Mouse (Mus musculus): Measurements from ENCODE around the gene Swap70.

Gene Swap70

DNA sequence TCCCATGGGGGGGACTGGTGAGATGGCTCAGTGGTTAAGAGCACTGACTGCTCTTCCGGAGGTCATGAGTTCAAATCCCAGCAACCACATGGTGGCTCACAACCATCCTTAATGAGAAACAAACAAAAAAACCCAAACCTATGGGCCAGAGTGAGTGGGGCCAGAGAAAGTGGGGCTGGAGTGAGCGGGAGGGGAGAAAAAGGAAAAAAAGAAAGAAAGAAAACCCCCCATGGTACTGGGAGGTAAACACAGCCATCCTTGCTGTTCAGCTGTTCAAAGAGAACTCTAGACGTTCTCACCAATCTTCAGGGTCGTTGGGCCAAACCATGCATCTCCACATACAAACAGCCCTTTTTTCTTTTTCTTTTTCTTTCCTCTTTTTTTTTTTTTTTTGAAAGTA is 18.1 kb downstream of the Swap70 start:
- DNase-seq = no peak

DNA sequence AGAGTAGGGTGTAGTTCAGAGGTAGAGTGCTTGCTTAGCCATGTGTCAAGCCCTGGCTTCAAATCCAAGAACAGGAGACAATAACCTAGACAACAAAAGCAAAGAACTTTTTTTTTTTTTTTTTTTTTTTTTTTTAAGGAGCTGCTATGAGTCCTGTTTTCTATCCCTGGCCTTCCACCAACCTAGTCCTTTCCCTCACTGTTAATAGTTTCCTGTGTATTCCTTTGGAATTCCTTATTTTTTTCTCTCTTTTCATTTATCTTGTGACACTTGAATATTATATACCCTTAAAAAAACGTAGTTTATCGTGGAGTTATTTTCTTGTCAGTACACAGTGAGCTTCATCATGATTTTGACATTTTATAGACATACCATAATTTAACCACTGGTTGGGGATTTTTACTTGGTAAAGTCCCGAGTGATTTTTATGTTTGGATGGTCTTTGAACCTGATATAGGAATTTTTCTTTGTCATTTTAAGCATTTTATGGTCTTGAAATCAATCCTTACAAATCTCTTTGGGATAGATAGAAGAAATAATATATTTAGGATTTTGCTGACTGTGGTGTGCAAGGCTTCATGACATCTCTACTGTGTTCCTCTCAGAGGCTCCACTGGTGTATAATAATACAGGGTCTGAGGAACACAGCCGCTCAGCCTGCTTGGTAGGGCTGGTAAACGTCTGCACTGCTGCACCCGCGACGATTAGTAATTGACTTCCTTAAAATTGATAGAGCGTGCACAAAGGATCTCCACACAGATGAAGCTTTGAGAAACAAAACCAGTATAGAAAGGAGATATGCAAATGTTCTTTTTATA is 20.2 kb downstream of the Swap70 start:
- DNase-seq = no peak

DNA sequence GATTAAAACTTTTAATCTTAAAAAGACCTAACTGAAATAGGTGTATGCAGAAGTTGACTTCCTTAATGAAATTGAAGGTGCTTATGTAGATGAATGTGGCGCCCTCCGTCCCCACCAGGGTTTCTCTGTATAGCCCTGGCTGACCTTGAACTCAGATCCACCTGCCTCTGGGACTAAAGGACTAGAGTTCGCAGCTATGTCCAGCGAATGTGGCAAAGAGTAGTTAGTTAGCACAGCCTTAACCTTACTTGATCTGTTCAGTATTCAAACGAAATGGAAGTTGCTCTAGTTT is 20.7 kb downstream of the Swap70 start:
- DNase-seq = no peak

DNA sequence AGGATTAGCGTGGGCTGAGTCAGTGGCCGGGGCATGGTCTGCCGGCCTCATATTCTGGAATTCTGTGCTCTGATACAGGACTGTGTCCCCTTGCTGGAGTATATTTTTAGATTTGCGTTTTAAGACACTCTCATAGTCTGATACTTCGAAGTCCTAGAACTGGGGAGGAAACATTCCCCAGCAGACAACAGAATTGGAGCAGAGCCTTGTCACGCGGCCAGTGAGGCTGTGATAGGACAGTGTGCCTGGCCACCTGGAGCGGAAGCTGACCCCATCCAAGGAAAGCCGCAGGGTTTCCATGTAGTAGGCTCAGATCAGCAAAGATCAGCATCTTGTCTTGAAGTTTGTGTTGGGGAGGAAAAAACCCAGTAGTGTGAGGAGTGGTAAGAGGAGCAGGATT is 23.6 kb downstream of the Swap70 start:
- no peak for DNase-seq

DNA sequence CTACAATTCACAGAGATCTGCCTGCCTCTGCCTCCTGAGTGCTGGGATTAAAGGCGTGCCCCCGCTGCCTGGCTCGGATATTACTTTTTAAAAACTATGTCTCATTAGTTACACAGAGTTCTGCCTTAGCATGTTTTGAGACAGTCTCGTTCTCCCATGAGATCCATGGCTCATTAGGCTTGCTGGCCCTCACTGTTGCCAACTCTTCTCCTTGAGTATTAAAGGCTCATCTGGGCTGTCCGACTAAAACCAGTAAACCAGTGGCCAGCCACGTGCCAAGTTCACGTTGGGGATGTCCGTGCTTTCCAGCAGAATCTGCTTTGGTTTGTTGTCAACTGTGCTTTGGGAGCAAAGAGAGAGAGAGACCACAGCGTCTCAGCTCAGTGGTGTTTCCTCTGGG is 25.0 kb downstream of the Swap70 start:
- DNase-seq = no peak

DNA sequence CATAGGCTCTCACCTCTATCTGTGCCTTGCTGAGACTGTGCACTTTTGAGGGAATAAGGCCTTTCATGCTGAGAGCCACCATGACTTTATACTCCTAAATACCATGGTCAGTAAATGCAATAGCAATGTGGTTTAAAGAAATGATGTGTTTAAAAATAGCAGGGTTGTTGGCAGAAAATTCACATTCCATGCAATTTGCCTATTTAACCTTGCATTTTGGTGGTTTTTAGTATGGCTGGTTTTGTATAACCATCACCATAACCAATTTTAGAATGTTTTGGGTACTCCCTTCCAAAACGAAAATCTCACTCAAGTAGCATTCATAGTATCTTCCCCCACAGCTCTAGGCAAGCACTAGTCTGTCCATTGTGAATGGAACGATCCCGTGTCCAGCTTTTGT is 26.3 kb downstream of the Swap70 start:
- DNase-seq = no peak

DNA sequence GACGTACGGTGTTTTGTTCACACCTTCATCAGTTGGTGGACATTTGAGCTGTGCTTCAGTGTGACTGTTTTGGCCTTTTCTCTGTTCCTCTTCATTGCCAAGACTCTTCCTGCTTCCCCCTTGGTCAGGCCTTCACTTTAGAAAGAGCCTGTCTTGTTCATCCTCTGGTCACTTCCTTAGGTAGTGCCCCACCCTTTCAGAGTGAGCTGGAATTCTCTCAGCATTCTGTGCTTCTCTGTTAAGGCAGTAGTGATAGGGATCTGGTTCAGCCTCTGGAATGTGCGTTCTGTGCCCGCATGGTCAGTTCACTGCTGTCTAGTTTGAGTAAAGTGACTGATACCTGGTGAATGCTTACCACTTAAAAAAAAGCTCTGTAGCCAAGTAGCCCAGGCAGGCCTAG is 27.2 kb downstream of the Swap70 start:
- no peak for DNase-seq

DNA sequence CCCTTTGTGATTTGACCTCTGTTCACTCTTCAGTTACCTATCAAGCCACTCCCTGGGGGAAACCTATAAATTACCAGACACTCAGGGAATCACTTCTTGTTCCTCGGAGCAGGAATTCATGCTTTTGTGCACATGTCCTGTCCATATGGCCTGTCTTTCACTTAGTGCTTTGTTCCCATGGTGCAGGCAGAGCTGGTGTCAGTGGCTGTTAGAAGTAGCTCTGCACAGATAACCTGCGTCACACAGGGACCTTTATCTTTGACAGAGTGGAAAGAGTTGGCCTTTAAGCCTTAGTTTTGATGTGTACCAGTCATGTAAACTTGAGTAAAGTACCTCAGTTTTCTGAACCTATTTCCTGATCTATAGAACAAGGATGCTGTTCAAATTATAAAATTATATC is 32.4 kb downstream of the Swap70 start:
- DNase-seq = no peak

DNA sequence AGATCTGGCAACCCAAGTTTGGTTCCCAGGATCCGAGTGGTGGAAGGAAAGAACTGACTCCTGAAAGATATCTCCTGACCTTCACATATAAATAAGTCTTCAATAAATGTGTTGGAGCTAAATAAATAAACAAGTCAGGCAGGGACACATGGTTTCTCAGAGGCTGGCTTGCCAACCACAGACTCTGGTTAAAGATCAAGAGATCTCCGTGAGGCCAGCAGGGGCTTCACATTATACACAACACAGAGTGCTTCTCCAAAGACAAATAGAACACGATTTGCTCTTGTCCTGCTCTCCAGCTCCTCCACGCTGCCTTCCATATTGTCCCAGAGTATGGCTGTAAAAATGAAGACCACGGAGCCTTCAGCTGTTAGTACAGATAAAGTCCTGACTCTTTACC is 32.9 kb downstream of the Swap70 start:
- no peak for DNase-seq

DNA sequence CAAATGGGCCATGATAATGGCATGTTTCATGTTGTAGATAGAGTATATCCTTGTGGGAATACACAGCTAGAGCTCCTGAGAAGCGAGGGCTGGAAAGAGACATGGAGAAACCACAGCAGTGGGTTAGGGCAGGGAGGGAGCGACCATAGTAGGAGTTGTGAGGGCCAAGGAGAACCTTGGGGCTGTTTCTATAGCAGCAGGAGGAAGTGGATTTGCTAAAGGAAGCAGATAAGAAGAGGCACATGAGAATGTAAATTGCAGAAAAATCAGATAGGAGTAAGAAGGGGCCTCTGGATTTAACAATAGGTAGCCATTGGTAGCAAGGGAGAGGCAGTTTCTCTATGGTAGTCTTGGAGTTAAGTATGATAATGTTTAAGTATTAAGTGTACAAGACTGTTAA is 35.5 kb downstream of the Swap70 start:
- no peak for DNase-seq

DNA sequence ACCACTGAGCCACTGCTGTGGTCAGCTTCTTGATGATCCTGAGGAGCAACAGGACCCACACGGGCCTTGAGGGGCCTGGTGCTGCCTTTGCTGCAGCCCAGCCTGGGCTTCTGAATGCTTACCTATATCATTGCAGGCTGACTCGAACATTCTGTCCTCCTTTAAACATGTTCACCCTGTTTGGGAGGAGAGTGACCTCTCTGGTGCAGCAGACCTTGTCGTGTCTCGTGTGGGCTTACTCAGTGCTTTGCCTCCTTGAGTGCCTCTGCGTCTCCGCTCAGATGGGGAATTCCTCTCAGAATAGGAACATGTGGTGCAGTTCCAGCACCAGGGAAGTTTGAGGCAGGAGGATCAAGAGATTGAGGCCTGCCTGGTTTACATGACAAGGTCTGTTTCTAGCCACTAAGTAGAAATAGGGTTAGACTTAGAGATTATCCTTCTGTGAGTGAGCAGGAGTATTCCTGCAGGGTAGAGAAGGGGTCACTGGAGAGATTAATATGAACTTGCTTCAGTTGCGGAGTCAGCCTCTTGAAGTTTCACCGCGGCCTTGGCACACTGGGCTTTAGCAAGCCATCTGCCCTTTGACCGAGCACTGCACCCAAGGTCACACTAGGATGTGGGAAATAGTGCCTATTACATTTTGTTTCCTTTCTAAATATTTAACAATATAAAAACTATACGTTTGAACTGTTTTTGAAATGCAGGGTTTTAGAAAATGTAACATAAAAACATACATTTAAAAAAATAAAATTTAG is 36.9 kb downstream of the Swap70 start:
- DNase-seq = no peak

DNA sequence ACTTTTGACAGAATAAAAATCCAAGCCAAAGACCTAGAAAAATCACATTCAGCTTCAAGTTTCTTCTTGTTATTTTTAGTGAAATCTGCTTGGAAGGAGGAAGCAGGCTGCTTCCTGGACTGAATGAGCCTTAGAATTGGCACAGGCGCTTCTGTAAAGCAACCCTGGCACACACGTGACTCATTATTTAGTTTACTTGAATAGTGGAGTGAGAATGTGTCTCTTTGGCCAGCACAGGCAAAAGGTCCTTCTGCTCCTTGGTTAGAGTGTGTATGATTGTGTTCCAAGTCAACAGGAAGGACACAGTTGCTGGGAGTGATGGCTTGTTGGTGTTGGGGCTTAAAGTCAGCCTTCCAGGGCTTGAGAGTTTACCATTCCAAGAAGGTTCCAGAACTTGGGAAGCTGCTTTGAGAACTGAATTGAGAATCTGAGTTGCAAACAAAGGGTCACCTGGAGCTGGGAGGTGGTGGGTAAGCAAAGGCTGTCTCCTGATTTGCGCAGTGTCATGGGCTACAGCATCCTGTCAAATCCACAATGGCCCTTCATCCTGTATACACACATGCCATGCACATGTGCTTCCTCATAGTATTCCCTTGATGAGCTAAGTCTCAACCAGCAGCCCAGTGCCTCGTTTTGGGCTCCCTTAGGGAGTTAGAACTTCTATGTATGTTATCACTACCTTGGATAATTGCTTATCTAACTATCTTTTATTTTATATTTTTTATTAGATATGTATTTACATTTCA is 38.6 kb downstream of the Swap70 start:
- no peak for DNase-seq

DNA sequence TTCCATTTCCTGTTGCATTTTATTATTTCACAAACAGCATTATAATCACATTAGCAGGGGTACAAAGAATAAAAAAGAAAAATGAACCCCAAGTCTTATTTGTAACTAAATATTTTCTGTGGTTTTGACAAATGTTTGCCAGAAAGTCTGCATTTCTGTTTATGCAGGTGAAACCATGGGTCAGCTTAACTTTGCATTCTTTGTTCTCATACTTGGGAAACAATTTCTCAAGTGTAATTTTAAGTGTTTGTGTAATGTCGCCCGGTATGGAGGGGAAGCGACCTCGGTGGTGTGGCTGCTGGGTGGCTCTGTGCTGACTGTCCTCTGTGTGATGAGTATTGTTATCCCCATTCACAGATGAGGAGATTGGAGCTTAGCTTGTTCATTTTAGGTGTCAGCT is 40.3 kb downstream of the Swap70 start:
- DNase-seq = no peak

DNA sequence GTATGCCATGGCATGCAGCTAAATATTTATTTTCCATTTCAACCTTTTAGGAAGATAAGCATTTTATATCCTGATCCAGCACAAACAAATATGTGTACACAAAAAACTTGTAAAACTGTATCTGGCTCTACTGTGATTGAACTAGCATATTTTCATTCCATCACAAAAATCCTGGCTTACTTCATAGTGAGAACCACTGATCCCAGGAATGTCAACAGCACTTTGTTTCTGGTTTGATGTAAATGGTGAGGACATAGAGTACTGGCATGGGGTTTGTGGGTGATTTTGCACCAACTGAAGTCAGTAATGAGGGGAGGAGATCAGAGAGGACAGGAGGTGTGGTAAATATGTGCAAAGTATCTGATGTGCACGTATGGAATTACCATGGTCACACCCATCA is 41.1 kb downstream of the Swap70 start:
- no peak for DNase-seq

DNA sequence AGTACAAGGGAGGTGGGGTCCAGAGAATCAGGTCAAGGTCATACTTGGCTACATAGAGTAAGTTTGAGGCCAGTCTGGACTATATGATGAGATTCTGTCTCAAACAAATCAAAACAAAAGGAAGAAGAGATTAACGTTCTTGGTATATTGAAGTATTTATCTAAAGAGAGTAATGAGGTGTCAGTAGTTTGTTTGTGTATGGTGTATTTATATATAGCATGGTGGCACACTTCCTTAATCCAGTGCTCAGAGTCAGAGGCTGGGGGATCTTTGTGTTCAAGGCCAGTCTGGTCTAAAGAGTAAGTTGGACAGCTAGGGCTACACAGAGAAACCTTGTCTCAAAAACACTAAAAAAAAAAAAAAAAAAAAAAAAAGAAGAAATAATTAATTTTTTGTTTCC is 42.0 kb downstream of the Swap70 start:
- no peak for DNase-seq

DNA sequence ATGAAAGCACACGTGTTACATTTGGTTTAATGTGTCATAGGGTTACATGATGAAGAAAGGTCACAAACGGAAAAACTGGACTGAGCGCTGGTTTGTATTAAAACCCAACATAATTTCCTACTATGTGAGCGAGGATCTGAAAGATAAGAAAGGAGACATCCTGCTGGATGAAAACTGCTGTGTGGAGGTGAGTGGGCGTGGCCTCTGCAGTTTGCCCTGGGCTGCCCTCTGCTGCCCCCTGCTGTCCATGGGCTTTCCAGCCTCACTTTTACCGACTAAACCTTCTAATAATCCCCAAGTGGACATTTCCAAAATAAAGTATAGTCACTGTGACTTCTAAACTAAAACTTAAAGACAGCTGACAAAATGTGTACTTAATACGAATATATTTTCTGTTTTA is 44.3 kb downstream of the Swap70 start:
- peak; percentile 78 for DNase-seq

DNA sequence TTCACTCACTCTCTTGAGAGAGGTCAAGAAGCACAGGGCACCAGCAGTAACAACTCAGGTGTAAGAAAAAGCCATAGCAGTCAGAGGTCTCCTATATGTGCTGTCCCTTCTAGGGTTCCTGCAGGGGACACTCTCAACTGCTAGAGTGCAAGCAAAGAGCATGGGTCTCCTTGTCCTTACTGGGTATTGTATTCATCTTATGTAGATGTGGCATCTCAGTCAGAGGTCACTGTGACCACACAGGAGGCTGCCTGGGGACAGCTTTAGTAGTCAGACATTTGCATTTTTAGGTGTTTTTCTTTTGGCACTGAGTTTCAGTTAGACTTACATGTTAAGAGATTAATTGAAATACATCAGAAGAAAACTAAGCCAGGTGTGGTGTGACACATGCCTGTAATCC is 45.5 kb downstream of the Swap70 start:
- DNase-seq = no peak

DNA sequence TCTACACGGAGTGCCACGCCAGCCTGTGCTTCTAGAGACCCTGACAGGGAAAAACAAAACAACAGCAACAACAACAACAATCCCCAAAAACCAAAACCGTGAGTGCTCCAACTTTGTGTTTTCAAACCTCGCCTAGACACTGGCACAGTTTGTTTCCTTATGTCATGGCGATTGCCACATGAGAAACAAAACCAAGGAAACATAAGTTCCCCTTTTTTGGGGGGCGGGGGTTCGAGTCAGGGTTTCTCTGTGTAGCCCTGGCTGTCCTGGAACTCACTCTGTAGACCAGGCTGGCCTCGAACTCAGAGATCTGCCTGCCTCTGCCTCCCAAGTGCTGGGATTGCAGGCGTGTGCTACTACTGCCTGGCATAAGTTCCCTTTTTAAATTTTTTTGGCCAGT is 46.5 kb downstream of the Swap70 start:
- no peak for DNase-seq

DNA sequence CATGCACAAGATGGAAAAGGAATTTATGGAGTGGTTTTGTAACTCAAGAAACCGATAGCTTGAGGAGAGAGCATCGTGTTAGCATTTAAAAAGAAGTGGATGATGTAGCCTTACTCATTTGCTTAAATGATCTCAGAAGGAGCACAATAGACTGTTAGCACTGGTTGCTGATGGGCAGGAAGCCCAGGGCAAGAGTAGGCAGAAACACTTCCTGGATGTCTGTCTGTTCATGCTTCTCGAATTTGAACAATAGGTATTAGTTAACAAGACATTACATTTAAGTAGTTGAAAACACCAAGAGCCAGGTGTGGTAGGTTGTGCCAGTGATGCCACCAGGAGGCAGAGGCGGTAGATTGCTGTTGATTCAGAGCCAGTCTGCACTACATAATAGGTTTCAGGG is 47.0 kb downstream of the Swap70 start:
- no peak for DNase-seq

DNA sequence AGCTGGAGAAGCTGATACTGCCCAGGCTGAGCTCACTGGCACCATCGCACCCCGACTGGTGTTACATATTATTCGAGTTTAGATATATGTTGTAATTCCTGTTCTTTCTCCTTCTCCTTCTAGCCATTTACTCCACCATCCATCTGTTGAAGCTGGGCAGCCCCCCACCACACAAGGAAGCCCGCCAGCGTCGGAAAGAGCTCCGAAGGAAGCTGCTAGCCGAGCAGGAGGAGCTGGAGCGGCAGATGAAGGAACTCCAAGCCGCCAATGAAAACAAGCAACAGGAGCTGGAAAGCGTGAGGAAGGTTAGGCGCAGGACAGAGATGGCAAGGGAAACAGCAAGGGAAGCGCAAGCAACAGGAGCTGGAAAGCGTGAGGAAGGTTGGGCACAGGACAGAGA is 48.3 kb downstream of the Swap70 start:
- peak; percentile 53 for DNase-seq

DNA sequence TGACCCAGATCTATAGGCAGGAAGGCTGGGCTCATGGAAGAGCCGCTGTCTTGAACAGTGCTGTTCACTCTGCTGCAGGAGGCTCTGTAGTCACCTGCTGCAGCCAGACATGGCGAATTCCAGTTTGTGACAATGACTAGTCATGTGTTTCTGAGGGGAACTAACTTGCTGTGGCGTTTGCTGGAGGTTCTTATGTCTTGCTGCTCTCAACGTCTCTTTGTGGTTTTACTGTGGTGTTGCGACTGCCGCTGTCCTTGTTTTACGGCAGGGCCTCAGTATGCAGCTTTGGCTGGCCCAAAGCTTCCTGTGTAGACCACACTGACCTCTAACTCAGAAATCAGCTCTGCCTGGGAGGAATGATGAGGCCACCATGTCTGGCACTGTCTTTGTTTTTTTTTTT is 48.9 kb downstream of the Swap70 start:
- no peak for DNase-seq

DNA sequence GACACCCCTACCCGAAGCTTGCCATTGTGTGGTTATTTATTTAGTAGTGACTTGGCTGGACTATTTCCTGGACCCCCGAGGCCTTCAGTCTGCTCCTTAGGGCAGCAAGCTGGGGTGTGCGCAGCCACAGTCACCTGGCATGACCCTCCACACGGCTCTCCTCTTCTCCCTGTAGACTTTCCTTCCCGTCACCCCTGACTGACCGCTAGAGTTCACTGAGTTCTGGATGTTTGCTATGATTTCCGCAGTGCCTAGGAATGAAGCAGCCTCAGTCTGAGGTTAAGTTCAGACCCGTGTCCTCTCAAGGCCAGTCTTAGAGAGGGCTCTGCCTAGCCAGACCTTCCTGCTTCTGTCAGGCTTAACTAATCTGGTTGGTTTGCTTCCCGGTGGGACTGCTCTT is 50.3 kb downstream of the Swap70 start:
- DNase-seq = no peak

DNA sequence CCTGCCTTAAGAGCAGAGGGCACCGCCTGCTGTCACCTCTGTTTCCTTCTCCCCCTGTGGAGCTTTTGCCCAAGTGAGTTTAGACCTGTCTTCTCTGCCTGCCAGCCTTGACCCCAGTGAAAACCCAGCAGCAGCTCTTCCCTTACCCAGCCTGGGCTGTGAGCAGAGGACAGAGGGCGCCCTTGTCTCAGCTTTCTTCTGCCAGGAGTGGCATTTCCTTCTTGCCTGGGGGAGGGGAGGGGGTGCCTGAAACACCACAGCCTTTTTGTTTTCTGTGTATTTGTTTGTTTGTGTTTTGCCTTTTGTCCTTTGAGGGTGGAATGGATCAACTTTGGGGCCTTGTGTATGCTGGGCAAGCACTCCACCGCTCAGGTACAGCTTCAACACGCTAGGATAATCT is 50.9 kb downstream of the Swap70 start:
- no peak for DNase-seq

DNA sequence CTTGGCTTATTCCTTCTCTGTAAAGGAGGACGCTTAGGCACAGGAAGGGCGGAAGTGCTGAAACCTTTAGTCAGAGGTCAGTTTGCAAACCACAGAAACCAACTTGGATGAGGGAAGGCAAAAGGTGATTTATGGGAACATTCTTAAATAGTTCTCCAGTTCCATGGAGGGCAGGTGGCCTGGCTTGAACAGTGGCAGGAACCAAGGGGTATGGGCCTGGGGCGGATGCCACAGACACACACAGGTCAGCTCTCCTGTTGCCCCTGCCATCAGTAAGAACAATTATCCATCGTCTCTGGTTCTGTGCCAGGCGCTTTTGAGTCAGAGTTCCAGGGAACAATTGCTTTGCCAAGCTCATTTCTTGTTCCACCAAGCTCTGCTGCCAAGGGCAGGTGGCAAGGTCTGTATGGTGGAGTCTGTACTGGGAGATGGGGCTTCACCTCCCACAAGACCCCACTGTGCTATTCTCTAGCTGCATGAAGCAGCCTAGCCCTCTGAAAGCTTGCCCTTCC is 56.3 kb downstream of the Swap70 start:
- no peak for DNase-seq
